Mouse (Mus musculus) left cerebral cortex, adult 9 months (tissue): Measurements from ENCODE around the gene Aptx.

Experiments
- DNase-seq, 2 experiments: peaks; one replicate each; pipeline ENCODE4 v3.0.0; 2022; ENCODE audit warnings: low spot score in 2 of 2

Aptx gene

DNA sequence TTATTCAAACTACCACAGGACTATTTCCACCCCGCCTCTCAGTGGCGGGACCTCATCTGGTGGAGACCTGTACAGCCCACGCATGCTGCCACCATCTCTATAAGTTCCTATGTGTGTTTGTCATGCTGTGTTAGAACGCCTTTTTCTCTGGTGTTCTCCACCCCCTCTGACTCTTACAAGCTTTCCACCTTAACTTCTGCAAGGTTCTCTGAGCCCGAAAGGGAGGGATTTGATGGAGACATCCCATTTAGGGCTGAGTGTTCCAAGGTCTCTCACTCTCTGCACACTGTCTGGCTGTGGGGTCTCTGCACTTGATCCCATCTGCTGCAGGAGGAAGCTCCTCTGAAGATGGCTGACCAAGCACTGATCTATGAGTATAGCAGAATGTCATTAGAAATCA is 29.5 kb downstream of the Aptx start:
- DNase-seq, result no peak

GRCm38 (mm10) chr4:40666237-40667012 is 36.6 kb downstream of the Aptx start:
- no peak for DNase-seq

GRCm38 (mm10) chr4:40651055-40651454 is 51.9 kb downstream of the Aptx start:
- no peak for DNase-seq

DNA sequence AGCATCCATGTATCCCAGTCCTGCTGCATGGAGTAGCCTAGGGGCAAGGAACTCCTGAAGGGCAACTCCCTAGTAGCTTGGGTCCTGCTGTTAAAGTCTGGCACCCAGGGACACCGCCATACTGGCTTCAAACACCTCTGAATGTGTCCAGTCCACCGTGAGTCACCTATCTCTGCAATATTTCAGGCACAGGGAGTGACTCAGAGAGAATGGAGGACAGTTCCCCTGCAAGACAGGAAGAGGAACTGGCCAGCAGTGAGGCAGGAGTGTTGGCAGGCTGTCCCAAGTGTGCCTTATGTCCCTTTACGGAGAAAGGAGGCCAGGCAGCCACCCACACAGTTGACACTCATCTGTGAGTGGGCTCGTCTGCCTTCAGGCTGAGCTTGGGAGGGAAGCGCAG is 53.9 kb downstream of the Aptx start:
- DNase-seq, result peak in 1 of 2 experiments; percentile 4

DNA sequence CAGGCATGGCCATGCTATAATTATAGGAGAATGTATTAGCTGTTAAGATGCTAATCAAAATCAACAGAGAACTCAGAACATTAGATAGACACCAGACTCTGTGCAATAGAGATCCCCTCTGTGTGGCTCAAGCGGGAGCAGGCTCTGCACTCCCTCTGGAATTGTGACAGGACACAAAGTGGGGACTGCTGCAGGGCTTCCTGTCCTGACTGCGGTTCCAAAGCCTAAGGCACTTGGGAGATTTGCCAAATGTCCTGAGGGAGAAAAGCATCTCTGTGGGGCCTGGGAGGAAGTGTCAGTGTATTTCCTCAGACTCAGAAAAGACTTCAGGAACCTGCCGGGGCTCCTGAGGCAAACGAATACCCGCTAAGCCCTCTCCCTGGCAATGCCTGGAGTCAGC is 59.4 kb downstream of the Aptx start:
- DNase-seq, result no peak

- DNase-seq, result no peak
Observed at GRCm38 (mm10) chr4:40640991-40641390, 62.0 kb downstream of the Aptx start.
